Mouse (Mus musculus) erythroblast, adult 5-6 weeks (primary cell): ENCODE measurements around the gene Ppih. TPM values are rescaled to one million over a fixed set of nuclear protein-coding genes. Genes with fewer than 3 reads are reported as not detected.

ENCODE experiments used
- ATAC-seq: replicated peaks from 2 replicates; pipeline ENCODE4 v1.8.0; 2016; ENCODE audit warnings: moderate number of reproducible peaks, mild to moderate bottlenecking, moderate TSS enrichment, inconsistent platforms; ENCODE audit not compliant: poor library complexity, low FRiP score, severe bottlenecking
- total RNA-seq, 2 experiments: library from RNA; stranded (forward) in 1 of 2; stranded (reverse) in 1 of 2; fragments of 150-400 nt in 1 of 2; fragments of 200-764, 138-1000 nt in 1 of 2; gene quantifications; 2 replicates each; pipeline versions ENCODE4 v1.2.3 to v1.2.4; 2015 to 2017; ENCODE audit warnings: low replicate concordance in 2 of 2

Ppih gene
- total RNA-seq (2015; ENCODE audit: low replicate concordance): 12.1 and 21.7 TPM in 2 replicates
- 32.9 and 35.6 TPM in 2 replicates for total RNA-seq (2017; ENCODE audit: low replicate concordance)

DNA sequence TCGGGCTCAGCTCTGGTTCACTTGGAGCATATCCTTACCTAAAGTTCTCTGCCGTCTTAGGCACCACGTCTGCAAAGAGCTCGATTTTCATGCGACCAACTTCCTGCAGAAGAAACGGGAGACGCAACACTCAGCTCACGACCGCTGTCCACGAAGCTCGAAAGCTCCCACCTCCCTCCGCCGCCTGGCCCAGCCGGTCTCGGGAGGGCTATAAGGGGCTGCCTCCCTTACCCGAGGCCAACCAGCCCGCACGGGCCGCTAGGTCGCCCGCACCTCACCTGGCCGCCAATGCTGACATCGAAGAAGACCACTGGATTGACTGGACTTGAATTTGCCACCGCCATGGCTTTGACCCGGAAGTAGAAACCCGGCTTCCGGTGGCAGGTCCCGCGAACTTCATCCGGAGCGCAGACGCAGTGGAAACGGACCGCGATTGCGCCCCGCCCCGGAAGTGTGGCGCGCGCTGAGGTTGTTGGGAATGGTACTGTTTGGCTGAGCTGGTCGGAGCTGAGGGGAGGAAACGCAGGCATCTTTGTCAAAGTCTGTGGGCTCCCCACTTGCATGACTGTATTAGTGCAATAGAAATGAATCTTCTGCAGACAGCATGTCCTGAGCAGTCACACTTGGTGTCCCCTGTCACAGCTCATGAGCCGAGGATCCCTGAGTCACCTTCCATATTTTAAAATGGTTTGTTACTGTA, at the start of gene Ppih:
TSS of gene Ppih (minus strand) at position 416 of the 700 bp plus-strand sequence.
- peak; percentile 99 for ATAC-seq

- ATAC-seq: no peak
Measured at GRCm38 (mm10) chr4:119369460-119369859, 49.1 kb upstream of the Ppih start.

GRCm38 (mm10) chr4:119366758-119367526, 46.6 kb upstream of the Ppih start:
- no peak for ATAC-seq

DNA sequence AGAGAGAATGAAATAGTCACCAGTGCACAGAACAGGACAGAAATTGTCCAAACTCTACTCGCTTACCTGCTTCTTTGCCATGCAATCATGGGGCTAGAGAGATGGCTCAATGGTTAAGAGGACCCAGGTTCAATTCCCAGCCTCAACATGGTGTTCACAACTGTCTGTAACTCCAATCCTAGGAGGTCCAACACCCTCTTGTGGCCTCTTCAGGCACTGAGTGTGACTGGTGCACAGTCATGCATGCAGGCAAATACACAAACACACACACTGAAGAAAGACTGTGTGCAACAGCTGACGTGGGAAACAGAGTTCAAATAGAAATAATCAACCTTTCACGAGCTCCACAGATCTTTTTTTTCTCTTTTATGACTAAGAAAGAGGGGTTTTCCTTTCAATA, 41.9 kb upstream of the Ppih start:
- no peak for ATAC-seq

DNA sequence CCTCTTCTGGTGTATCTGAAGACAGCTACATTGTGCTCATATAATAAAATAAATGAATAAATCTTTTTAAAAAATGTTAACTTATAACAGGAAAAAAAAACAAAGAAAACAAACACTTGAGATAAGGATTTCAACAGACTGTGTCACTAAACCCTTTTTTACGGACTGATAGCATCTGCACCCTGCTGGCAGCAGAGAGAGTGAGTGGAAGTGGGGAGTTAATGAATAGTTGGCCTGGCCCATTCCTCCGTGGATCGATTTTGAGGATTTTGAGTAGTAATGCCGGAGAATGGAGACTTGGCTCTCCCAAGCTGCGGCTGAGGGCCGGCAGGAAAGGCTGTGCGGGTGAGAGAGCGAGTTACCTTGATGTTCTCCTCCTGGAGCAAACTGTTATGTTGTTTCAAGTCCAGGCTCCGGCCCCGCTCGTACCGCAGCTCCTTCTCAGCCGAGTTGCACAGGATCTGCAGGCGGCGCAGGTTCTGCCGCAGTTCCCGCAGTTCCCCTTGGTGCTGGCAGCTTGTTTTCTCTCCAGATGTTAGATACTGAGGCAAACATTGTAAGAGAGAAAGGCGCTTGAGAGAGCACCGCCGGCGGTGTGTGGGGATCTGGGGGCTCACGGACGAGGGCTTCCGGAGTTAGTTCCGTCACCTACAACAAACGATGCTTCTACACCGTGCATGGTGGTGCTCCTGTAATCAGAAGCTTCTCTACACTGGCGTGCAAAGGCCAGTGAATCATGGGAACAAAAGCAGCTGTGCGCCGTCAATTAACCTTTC, 39.0 kb upstream of the Ppih start:
- ATAC-seq: no peak

DNA sequence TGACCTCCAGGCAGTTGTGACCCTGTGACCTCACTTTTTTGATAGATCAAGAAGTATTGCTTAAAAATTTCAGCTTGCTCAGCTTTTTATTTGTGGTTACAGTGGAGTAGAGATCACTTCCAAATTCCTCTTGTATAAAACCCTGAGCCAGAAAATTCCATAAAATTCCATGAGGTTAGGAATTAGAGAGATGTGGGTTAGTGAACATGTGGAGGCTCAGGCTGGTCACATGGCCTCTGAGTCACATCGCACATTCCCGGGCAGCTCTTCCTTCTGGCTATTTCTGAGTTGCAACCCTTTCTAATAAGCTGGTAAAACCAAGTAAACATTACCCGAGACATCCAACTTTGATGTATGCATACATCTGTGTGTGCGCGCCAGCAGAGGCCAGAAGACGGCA, 25.2 kb upstream of the Ppih start:
- ATAC-seq: no peak

GRCm38 (mm10) chr4:119338861-119339361, 18.6 kb upstream of the Ppih start:
- ATAC-seq: peak; percentile 83

GRCm38 (mm10) chr4:119338422-119338821, 18.1 kb upstream of the Ppih start:
- ATAC-seq: peak; percentile 19; the same call in 1 of the 2 replicates

DNA sequence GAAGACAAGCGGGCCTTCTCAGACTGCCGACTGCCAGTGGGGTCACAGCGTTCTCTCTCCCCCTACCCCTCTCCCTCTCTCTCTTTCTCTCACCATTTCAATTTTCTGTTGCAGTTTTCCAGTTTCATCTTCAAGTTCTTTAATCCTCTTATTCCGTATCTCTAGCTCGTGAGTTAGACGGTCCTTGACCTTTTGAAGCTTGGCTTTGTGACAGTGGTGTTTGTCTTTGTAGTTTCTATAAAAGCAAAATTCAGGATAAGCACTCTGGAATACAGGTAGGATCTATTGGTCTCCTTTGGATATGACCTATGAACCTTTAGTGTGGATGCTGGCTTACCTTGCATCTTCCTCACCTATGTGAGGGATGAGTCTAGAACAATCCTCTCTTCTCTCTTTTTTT, 13.1 kb upstream of the Ppih start:
- no peak for ATAC-seq

- no peak for ATAC-seq
Measured at GRCm38 (mm10) chr4:119320896-119321550, 677 bp upstream of the Ppih start.

DNA sequence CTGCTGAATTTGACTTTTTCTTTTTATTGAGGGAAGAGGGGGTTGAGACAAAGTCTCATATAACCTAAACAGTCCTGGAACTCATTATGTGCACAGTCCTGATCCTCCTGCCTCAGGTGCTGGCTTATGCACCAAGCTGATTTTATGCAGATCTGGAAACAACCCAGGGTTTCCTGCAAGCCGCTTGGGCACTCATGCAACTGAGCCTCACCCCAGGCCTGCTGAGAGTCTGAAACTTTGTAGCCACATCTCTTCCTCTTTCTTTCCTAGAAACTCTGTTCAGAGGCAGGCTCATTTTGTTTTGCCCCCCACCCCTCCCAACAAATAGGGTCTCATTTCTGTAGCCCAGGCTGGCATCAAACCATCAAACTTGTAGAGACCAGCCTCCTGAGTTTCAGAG, 6.6 kb downstream of the Ppih start:
- ATAC-seq: no peak

- ATAC-seq: no peak
Measured at GRCm38 (mm10) chr4:119305418-119305817, 14.9 kb downstream of the Ppih start.

GRCm38 (mm10) chr4:119303291-119303690, 17.1 kb downstream of the Ppih start:
- no peak for ATAC-seq

DNA sequence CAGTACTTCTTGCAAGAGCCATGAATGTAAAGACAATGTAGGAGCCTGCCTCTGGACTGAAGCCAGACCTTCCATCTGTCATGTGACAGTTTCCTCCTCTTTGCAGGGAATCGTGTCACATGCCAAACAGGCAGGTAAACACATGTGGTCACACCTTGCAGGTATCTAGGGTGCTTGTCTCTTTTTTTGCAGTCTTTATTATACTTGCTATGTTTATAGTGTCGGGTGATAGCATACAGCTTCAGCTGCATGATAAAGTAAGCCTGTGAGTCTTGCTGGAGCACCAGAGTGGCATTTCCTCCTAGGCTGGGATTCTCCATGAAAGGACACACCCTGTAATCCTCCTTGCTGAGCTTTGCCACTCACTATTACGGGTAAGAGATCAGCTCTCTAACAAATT, 18.6 kb downstream of the Ppih start:
- ATAC-seq: no peak

DNA sequence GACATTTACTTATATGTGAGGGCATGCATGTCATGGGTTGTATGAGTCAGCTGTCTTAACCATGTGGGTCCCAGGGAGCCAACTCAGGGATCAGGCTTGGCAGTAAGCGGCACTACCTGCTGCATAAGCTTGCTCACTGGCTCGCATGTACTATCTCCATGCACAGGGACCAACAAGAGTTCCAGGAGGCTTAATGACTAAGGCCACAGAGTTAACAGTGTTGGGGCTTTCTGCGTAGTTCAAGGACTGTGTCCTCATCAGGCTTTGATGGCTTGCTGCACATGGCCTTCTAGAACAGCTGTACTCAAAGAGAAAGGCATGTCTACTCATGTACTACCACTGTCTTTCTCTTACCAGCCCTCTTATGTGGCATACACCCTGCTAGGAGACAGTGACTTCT, 19.6 kb downstream of the Ppih start:
- ATAC-seq: no peak

GRCm38 (mm10) chr4:119297361-119297760, 23.0 kb downstream of the Ppih start:
- no peak for ATAC-seq

DNA sequence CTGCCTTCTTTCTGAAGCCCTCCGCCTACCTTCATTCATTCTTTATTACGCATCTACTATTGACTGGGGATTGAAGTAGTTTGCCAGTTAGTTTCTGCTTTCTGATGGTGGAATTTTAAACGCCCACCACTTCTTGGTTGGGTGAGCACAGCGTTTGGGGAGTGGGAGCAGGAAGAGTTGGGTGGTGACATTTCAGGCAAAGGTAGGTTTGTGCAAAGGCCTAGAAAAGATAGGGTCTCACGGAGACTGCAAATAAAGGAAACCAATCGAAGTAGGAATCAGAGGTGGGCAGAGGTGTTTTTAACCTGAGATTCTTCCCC, 25.3 kb downstream of the Ppih start:
- no peak for ATAC-seq

DNA sequence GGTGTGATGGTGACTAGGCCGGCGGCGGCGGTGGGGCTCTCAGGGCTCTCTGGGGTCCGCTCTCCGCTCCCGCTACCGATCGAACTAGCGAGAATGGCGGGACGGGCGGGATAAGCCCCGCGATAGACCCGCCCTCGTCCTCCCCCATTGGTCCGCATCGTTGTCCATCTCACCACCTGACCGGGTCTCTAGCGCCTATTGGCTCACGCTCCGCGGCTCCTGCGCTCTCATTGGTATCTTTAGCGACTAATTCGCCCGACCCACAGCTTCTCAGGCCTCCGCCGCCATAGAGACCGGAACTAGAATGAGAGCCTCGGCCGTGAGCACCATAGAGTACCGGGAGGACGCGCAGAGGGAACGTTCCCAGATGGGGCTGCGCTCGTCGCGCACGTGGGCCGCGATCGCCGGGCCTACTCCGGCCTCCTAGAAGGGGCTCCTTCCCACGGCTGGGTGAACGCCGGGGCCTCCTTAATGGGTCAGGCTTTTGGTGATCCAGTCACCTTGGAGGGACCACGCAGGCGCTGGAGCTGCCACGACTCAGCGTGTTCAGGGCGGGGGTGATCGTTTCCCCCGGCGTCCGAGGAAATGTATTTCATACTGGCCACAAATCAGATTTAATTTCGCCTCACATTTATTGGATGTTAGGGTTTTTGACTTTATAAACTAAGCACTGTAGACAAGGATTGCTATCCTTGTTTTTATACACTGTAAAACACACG, 25.8 kb downstream of the Ppih start, which contains the start of gene Ybx1:
TSS of gene Ybx1 (minus strand) at position 190 of the 719 bp plus-strand sequence.
- ATAC-seq: peak; percentile 98

DNA sequence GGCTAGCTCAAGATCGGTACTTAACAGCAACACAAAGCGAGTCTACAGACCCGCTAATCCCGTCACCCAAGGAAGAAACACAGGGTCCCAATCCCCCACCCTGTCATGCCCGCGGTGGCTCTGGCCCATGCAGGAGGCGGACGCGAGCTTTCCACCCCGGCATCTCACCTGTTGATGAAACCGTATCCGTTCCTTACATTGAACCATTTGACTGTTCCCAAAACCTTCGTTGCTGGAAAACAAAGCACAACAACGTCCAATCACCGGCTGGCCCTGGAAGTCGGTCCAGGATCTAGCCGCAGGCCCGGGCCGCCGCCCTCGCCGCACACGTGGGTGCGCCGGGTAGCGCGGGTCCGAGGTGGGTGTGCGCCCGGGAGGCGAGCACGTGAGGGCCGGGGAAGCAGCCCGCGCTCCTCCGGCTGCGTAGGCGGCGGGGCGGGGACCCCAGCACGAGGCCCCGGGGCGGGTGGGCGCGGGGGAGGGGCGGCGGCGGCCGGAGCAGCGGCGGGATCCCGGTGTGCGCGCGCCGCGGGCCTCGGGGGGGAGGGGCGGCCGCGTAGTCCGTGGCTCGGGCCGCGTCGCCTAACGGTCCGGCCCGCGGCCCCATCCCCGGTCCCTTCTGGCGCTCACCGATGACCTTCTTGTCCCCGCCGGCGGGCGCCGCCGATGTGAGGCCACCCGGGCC, 26.6 kb downstream of the Ppih start:
- no peak for ATAC-seq
